Mouse (Mus musculus) heart, embryonic 14.5 days (tissue): ENCODE results near the gene Btnl2. TPM values are rescaled to one million over a fixed set of nuclear protein-coding genes. Genes with fewer than 3 reads are reported as not detected.
A peak's percentile ranks its signal among the peaks of the same experiment; 100 is the strongest.

Source experiments
- ATAC-seq: fragments of 200-750 bp; cut with Nextera tagmentation; 2 replicates; pipeline ENCODE4 v1.8.0; 2017; ENCODE audit warnings: low read depth, moderate TSS enrichment; ENCODE audit not compliant: insufficient number of reproducible peaks, insufficient read depth, low FRiP score
- H3K27ac ChIP-seq, 2 experiments: fragments of 200-500 bp in 1 of 2; fragments of 300-500 bp in 1 of 2; sonication (generic) in 1 of 2; replicated peaks in 1 of 2; 2 replicates each; pipeline ENCODE4 v1.5.1; 2012 to 2014; ENCODE audit warnings: low read depth in 2 of 2, low read length in 2 of 2, control low read depth in 1 of 2, mild to moderate bottlenecking in 1 of 2, mixed read lengths in 1 of 2; ENCODE audit not compliant: control insufficient read depth in 1 of 2, insufficient read depth in 1 of 2
- H3K27me3 ChIP-seq: fragments of 300-500 bp; sonication (generic); 2 replicates; pipeline ENCODE4 v1.6.1; 2014; ENCODE audit warnings: mild to moderate bottlenecking, low read length, control low read depth; ENCODE audit not compliant: control insufficient read depth, insufficient read depth
- H3K36me3 ChIP-seq: fragments of 300-500 bp; sonication (generic); 2 replicates; pipeline ENCODE4 v1.6.1; 2014; ENCODE audit warnings: mild to moderate bottlenecking, control low read depth, low read length, mixed read lengths; ENCODE audit not compliant: control insufficient read depth, insufficient read depth
- H3K4me1 ChIP-seq, 2 experiments: fragments of 200-500 bp in 1 of 2; fragments of 300-500 bp in 1 of 2; sonication (generic) in 1 of 2; 2 replicates each; pipeline ENCODE4 v1.6.1; 2012 to 2014; ENCODE audit warnings: low read length in 2 of 2, control low read depth in 1 of 2, mixed read lengths in 1 of 2; ENCODE audit not compliant: control insufficient read depth in 2 of 2, insufficient read depth in 2 of 2
- H3K4me2 ChIP-seq: fragments of 300-500 bp; sonication (generic); 2 replicates; pipeline ENCODE4 v1.6.1; 2014; ENCODE audit warnings: mild to moderate bottlenecking, low read length
- H3K4me3 ChIP-seq, 2 experiments: fragments of 200-500 bp in 1 of 2; fragments of 300-500 bp in 1 of 2; sonication (generic) in 1 of 2; 2 replicates each; pipeline ENCODE4 v1.5.1; 2012 to 2014; ENCODE audit warnings: low read length in 2 of 2, mild to moderate bottlenecking in 2 of 2, control low read depth in 1 of 2, low read depth in 1 of 2, moderate library complexity in 1 of 2; ENCODE audit not compliant: control insufficient read depth in 1 of 2, insufficient read depth in 1 of 2
- H3K9ac ChIP-seq: fragments of 300-500 bp; sonication (generic); 2 replicates; pipeline ENCODE4 v1.6.1; 2014; ENCODE audit warnings: mild to moderate bottlenecking, low read length
- H3K9me3 ChIP-seq: fragments of 300-500 bp; sonication (generic); 2 replicates; pipeline ENCODE4 v1.6.1; 2016; ENCODE audit warnings: low read length, control low read depth; ENCODE audit not compliant: control insufficient read depth
- WGBS: fragments of 180-500 bp; shearing (Covaris S2); extraction: QIAGEN DNeasy Blood & Tissue Kit; methylation state at CpG from one replicate; pipeline ENCODE4 v1.1.7; 2014; 5-methylcytosine and 5-hydroxymethylcytosine counted together
- polyA plus RNA-seq: library from polyadenylated mRNA; unstranded; fragments of >200 nt; fragmentation: Nextera tagmentation; extraction: Ambion mirVana; gene quantifications from 2 replicates; pipeline ENCODE4 v1.2.1, GENCODE M21; 2014

Btnl2 gene
- polyA plus RNA-seq, 1 experiment from 2014 or later = not detected

DNA sequence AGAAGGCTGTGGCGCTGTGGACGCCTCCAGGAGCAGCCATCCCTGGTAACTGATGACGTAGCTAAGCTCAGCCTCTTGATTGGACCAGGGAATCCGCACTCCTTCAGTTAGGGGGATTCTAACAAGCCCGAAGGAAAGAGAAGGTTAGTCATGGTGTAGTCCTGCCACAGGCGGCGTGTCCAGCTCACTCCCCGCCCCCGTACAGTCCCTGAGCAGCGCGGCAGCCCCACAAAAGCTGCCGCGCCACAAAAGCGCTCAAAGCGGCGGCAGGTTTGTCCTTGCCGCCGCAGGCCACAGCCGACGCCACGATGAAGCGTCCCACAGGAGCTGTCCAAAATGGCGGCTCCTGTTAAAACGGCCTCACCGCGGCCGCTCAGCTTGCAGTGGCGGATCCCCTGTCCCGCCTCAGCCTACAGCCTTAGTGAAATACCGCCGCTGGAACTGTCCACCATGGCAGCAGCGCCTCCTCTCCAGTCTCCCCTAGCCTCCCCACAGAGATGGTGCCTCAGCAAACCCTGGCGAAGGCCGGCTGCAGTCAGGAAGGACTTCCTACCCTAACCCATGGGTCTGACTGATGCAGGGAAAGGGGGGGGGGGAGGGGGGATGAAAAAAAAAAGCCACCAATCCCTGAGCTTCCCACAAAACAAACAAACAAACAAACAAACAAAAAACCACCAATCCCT lies 44.2 kb downstream of the Btnl2 start, which contains the start of gene BC051142:
BC051142 (plus strand) TSS at position 110 of the 683 bp plus-strand sequence.
- peak within 1 kb of the TSS; percentile 65 for H3K9ac ChIP-seq
- H3K4me3 ChIP-seq = peak within 1 kb of the TSS; percentile 47 to 59
- WGBS = 16% methylated on average over 34 of the region's 34 CpGs

DNA sequence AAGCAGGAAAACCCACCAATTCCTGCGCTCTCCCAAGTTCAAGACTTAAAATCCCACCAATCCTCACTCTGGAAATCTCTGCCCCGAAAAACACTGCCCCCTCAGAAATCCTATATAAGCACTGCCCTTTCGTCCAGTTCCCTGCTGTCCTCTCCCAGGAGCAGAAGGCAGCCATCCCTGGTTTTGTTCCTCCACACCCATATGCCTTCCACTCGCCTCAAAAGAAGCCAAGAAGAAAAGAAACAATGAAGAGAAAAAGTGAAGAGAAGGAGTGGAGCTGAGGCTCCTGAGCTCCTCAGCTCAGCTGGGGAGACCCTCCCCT lies 44.7 kb downstream of the Btnl2 start:
- no peaks in the 10 kb centered on the region for H3K9me3 ChIP-seq
- peak overlapping the region in 1 of 2 experiments; percentile 47; a peak in 1 of 4 replicates for H3K4me3 ChIP-seq
- ATAC-seq = no peak
- no peak overlapping the region for H3K27ac ChIP-seq
- H3K4me2 ChIP-seq = peak overlapping the region; percentile 88
- peaks cover 8% of the 10 kb centered on the region for H3K27me3 ChIP-seq
- WGBS = 41% methylated on average over 4 of the region's 4 CpGs
- no peaks in the 10 kb centered on the region for H3K4me1 ChIP-seq
- no peaks in the 10 kb centered on the region for H3K36me3 ChIP-seq
- no peak overlapping the region for H3K9ac ChIP-seq

More for the DNA sequence above, 44.2 kb downstream of the Btnl2 start, which contains the start of gene BC051142:
- Histone ChIP-seq H3K27ac (no peak within 1 kb of the TSS), H3K27me3 (peaks cover 8% of the 10 kb centered on the region), H3K9me3 (no peaks in the 10 kb centered on the region), H3K36me3 (no peaks in the 10 kb centered on the region), H3K4me2 (peak within 1 kb of the TSS; percentile 88), H3K4me1 (no peaks in the 10 kb centered on the region)
- peak; percentile 76 for ATAC-seq

DNA sequence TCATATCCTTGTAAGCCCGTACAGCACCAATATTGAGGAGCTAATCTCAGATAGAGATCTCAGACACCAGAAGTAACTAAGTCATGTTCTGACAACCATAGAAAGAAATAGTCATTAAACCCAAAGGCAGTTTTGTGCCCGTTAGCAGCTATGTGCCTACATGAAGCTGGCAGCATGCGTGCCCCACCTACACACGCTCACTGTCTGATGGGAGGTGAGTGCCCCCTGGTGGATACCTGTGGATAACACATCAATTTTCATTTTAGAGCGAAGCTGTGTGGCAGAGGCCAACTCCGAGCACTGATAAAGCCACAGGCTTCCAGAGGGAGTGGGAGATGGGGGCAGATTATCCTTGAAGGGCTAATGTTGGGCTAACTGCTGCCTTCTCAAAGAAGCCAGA lies 56.5 kb downstream of the Btnl2 start:
- no peaks in the 10 kb centered on the region for H3K4me1 ChIP-seq
- no peak overlapping the region for H3K4me3 ChIP-seq
- H3K9me3 ChIP-seq = no peaks in the 10 kb centered on the region
- H3K36me3 ChIP-seq = no peaks in the 10 kb centered on the region
- no peak for ATAC-seq
- H3K27me3 ChIP-seq = 0 out of 2 replicates have a peak, but pooled peaks cover 7% of the 10 kb centered on the region
- 20% methylated on average over 6 of the region's 6 CpGs for WGBS
- no peak overlapping the region for H3K9ac ChIP-seq
- no peak overlapping the region for H3K4me2 ChIP-seq
- no peak overlapping the region for H3K27ac ChIP-seq

Other genes with a start within 250 kb of the Btnl2 start
- gene H2-DMa, start 235.3 kb upstream of the Btnl2 start, polyA plus RNA-seq = 5.7 and 9.3 TPM in 2 replicates
- 72.8 and 74.9 TPM in 2 replicates for gene Brd2, start 232.2 kb upstream of the Btnl2 start, polyA plus RNA-seq
- 0.32 and 0.36 TPM in 2 replicates for gene H2-DMb2, start 211.5 kb upstream of the Btnl2 start, polyA plus RNA-seq
- gene H2-DMb1, start 201.8 kb upstream of the Btnl2 start, polyA plus RNA-seq = 0.38 and 0.62 TPM in 2 replicates
- 1.7 and 1.9 TPM in 2 replicates for gene Tap1, start 167.3 kb upstream of the Btnl2 start, polyA plus RNA-seq
- 1.6 and 1.7 TPM in 2 replicates for gene Psmb9, start 167.1 kb upstream of the Btnl2 start, polyA plus RNA-seq
- 4.4 and 4.6 TPM in 2 replicates for gene Psmb8, start 157.1 kb upstream of the Btnl2 start, polyA plus RNA-seq
- 2.1 and 2.8 TPM in 2 replicates for gene Tap2, start 151.3 kb upstream of the Btnl2 start, polyA plus RNA-seq
- not detected in 2 replicates for gene H2-Ob, start 115.9 kb upstream of the Btnl2 start, polyA plus RNA-seq
- 7.0 and 10.0 TPM in 2 replicates for gene H2-Ab1, start 97.1 kb upstream of the Btnl2 start, polyA plus RNA-seq
- 1.2 and 2.5 TPM in 2 replicates for gene H2-Aa, start 67.0 kb upstream of the Btnl2 start, polyA plus RNA-seq
- gene H2-Eb1, start 49.0 kb upstream of the Btnl2 start, polyA plus RNA-seq = 2.6 and 3.0 TPM in 2 replicates
- not detected in 2 replicates for gene H2-Eb2, start 29.2 kb upstream of the Btnl2 start, polyA plus RNA-seq
- gene Btnl1, start 22.3 kb downstream of the Btnl2 start, polyA plus RNA-seq = not detected in 2 replicates
- gene BC051142, start 44.0 kb downstream of the Btnl2 start, polyA plus RNA-seq = not detected in 2 replicates
- not detected in 2 replicates for gene Btnl4, start 122.5 kb downstream of the Btnl2 start, polyA plus RNA-seq
- gene Btnl6, start 162.5 kb downstream of the Btnl2 start, polyA plus RNA-seq = not detected in 2 replicates
- gene Notch4, start 209.4 kb downstream of the Btnl2 start, polyA plus RNA-seq = 9.8 and 11.4 TPM in 2 replicates
- gene Gpsm3, start 235.0 kb downstream of the Btnl2 start, polyA plus RNA-seq = 6.1 and 7.5 TPM in 2 replicates
- 5.4 and 7.9 TPM in 2 replicates for gene Pbx2, start 236.4 kb downstream of the Btnl2 start, polyA plus RNA-seq
- gene Ager, start 243.0 kb downstream of the Btnl2 start, polyA plus RNA-seq = 1.2 and 1.8 TPM in 2 replicates
- gene Rnf5, start 248.9 kb downstream of the Btnl2 start, polyA plus RNA-seq = 87.0 and 90.9 TPM in 2 replicates
- 26.1 and 54.4 TPM in 2 replicates for gene Agpat1, start 249.4 kb downstream of the Btnl2 start, polyA plus RNA-seq